Mouse (Mus musculus) olfactory bulb, adult 2 months (tissue): ENCODE results near the gene Hibadh.

ENCODE experiments used
- CTCF ChIP-seq: fragments of 200-500 bp; IDR thresholded peaks from 2 replicates; pipeline ENCODE4 v1.5.1; 2012; ENCODE audit warnings: low read depth, mild to moderate bottlenecking, low read length, moderate library complexity; ENCODE audit not compliant: insufficient read depth
- POLR2A ChIP-seq: fragments of 200-500 bp; IDR thresholded peaks from 2 replicates; pipeline ENCODE4 v1.6.1; 2012; ENCODE audit warnings: mild to moderate bottlenecking, low read depth, low read length, moderate library complexity; ENCODE audit not compliant: insufficient read depth

DNA sequence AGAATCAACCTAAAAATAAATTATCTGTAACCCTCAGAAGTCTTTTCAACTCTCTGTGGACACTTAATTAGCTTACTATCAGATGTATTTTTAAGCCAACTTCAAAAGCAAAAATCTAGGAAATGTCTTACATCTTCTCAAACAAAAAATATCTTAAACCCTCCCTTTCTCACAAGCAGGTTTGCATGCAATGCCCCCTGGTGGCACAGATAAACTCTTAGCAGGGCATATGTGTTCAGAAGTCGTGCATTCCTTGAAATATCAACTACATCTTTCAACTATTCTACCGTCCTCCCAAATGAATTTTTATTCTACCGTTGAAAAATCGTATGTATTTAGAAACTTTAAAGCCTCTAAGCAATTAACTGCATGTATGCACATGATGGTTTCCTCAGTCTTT is 39.1 kb downstream of the Hibadh start:
- TF ChIP-seq POLR2A (no peak), CTCF (no peak)
